Mouse (Mus musculus): ENCODE results near the gene Rb1. TPM values are rescaled to one million over a fixed set of nuclear protein-coding genes. Genes with fewer than 3 reads are reported as not detected.

The Rb1 gene
- polyA plus RNA-seq, 1 experiment from 2014 or later: 25.9 TPM

- Histone ChIP-seq H3K4me1 (peaks cover 10% of the 10 kb centered on the region), H3K36me3 (no peaks in the 10 kb centered on the region), H3K27ac (replicated peaks) (no peak overlapping the region), H3K27me3 (ENCODE audit: low read depth, poor library complexity, severe bottlenecking) (no peaks in the 10 kb centered on the region), H3K9me3 (replicated peaks) (no peaks in the 10 kb centered on the region), H3K4me3 (no peak overlapping the region)
- no peak for DNase-seq (ENCODE audit: low spot score)
- WGBS: 97% methylated on average over 2 of the region's 2 CpGs
These were observed 4.2 kb upstream of the Rb1 start for GRCm38 (mm10) chr14:73329871-73330270.

- no peak for DNase-seq (ENCODE audit: low spot score)
- peak overlapping the region; percentile 91 for H3K4me3 ChIP-seq
- no peaks in the 10 kb centered on the region for H3K27me3 ChIP-seq (ENCODE audit: low read depth, poor library complexity, severe bottlenecking)
- no peaks in the 10 kb centered on the region for H3K9me3 ChIP-seq (replicated peaks)
- 0 out of 2 replicates have a peak, but pooled peaks cover 2% of the 10 kb centered on the region for H3K36me3 ChIP-seq
- peaks cover 28% of the 10 kb centered on the region for H3K4me1 ChIP-seq
- WGBS: 12% methylated on average over 8 of the region's 8 CpGs
- H3K27ac ChIP-seq (replicated peaks): peak overlapping the region; percentile 94
These were observed 889 bp upstream of the Rb1 start for GRCm38 (mm10) chr14:73326511-73326910.

GRCm38 (mm10) chr14:73324634-73325455 is 777 bp downstream of the Rb1 start:
- peaks cover 18% of the 10 kb centered on the region for H3K36me3 ChIP-seq
- under 1% methylated on average over 55 of the region's 55 CpGs for WGBS
- DNase-seq (ENCODE audit: low spot score): peak; percentile 67

GRCm38 (mm10) chr14:73323965-73324364 is 1.7 kb downstream of the Rb1 start:
- Histone ChIP-seq H3K4me3 (peak overlapping the region; percentile 91), H3K27me3 (ENCODE audit: low read depth, poor library complexity, severe bottlenecking) (no peaks in the 10 kb centered on the region), H3K27ac (replicated peaks) (peak overlapping the region; percentile 94), H3K9me3 (replicated peaks) (no peaks in the 10 kb centered on the region), H3K36me3 (peaks cover 22% of the 10 kb centered on the region), H3K4me1 (peaks cover 28% of the 10 kb centered on the region)
- DNase-seq (ENCODE audit: low spot score): no peak
- WGBS: 63% methylated on average over 2 of the region's 2 CpGs

More at GRCm38 (mm10) chr14:73324634-73325455, 777 bp downstream of the Rb1 start:
- Histone ChIP-seq H3K4me3 (peak overlapping the region; percentile 91), H3K9me3 (replicated peaks) (no peaks in the 10 kb centered on the region), H3K27me3 (ENCODE audit: low read depth, poor library complexity, severe bottlenecking) (no peaks in the 10 kb centered on the region), H3K27ac (replicated peaks) (peak overlapping the region; percentile 94), H3K4me1 (peaks cover 28% of the 10 kb centered on the region)

GRCm38 (mm10) chr14:73322142-73322541 is 3.5 kb downstream of the Rb1 start:
- no peak for DNase-seq (ENCODE audit: low spot score)
- Histone ChIP-seq H3K9me3 (replicated peaks) (no peaks in the 10 kb centered on the region), H3K27ac (replicated peaks) (no peak overlapping the region), H3K36me3 (peaks cover 27% of the 10 kb centered on the region), H3K27me3 (ENCODE audit: low read depth, poor library complexity, severe bottlenecking) (no peaks in the 10 kb centered on the region), H3K4me3 (no peak overlapping the region), H3K4me1 (peaks cover 27% of the 10 kb centered on the region)
- WGBS: 90% methylated on average over 3 of the region's 3 CpGs

- no peaks in the 10 kb centered on the region for H3K27me3 ChIP-seq (ENCODE audit: low read depth, poor library complexity, severe bottlenecking)
- no peak for DNase-seq (ENCODE audit: low spot score)
- H3K27ac ChIP-seq (replicated peaks): no peak overlapping the region
- peaks cover 7% of the 10 kb centered on the region; the same call in 1 of the 2 replicates for H3K4me1 ChIP-seq
- H3K9me3 ChIP-seq (replicated peaks): no peaks in the 10 kb centered on the region
- peaks cover 27% of the 10 kb centered on the region for H3K36me3 ChIP-seq
- no peak overlapping the region for H3K4me3 ChIP-seq
These were observed 8.7 kb downstream of the Rb1 start for GRCm38 (mm10) chr14:73316933-73317332.

- H3K27ac ChIP-seq (replicated peaks): no peak overlapping the region
- 91% methylated on average over 4 of the region's 4 CpGs for WGBS
- peaks cover 7% of the 10 kb centered on the region; the same call in 1 of the 2 replicates for H3K4me1 ChIP-seq
- no peaks in the 10 kb centered on the region for H3K9me3 ChIP-seq (replicated peaks)
- DNase-seq (ENCODE audit: low spot score): no peak
- H3K27me3 ChIP-seq (ENCODE audit: low read depth, poor library complexity, severe bottlenecking): no peaks in the 10 kb centered on the region
- H3K4me3 ChIP-seq: no peak overlapping the region
- H3K36me3 ChIP-seq: peaks cover 4% of the 10 kb centered on the region; the same call in 1 of the 2 replicates
These were observed 11.8 kb downstream of the Rb1 start for GRCm38 (mm10) chr14:73313864-73314263.

- WGBS: 85% methylated on average over 5 of the region's 5 CpGs
- Histone ChIP-seq H3K4me3 (no peak overlapping the region), H3K27me3 (ENCODE audit: low read depth, poor library complexity, severe bottlenecking) (no peaks in the 10 kb centered on the region), H3K27ac (replicated peaks) (no peak overlapping the region), H3K4me1 (peaks cover 7% of the 10 kb centered on the region; the same call in 1 of the 2 replicates), H3K36me3 (no peaks in the 10 kb centered on the region), H3K9me3 (replicated peaks) (no peaks in the 10 kb centered on the region)
- DNase-seq (ENCODE audit: low spot score): no peak
These were observed 12.2 kb downstream of the Rb1 start for GRCm38 (mm10) chr14:73313396-73313795.

GRCm38 (mm10) chr14:73312909-73313308 is 12.7 kb downstream of the Rb1 start:
- Histone ChIP-seq H3K27ac (replicated peaks) (no peak overlapping the region), H3K4me3 (no peak overlapping the region), H3K36me3 (no peaks in the 10 kb centered on the region), H3K27me3 (ENCODE audit: low read depth, poor library complexity, severe bottlenecking) (no peaks in the 10 kb centered on the region), H3K4me1 (peaks cover 7% of the 10 kb centered on the region; the same call in 1 of the 2 replicates), H3K9me3 (replicated peaks) (no peaks in the 10 kb centered on the region)
- 91% methylated on average over 5 of the region's 5 CpGs for WGBS
- DNase-seq (ENCODE audit: low spot score): no peak

- Histone ChIP-seq H3K27ac (replicated peaks) (no peak overlapping the region), H3K27me3 (ENCODE audit: low read depth, poor library complexity, severe bottlenecking) (no peaks in the 10 kb centered on the region), H3K36me3 (no peaks in the 10 kb centered on the region), H3K4me3 (no peak overlapping the region), H3K4me1 (no peaks in the 10 kb centered on the region), H3K9me3 (replicated peaks) (no peaks in the 10 kb centered on the region)
- WGBS: 88% methylated on average over 1 of the region's 1 CpGs
- DNase-seq (ENCODE audit: low spot score): no peak
These were observed 18.1 kb downstream of the Rb1 start for GRCm38 (mm10) chr14:73307490-73307889.

GRCm38 (mm10) chr14:73303193-73303592 is 22.4 kb downstream of the Rb1 start:
- no peak overlapping the region for H3K27ac ChIP-seq (replicated peaks)

GRCm38 (mm10) chr14:73301856-73302255 is 23.8 kb downstream of the Rb1 start:
- H3K27me3 ChIP-seq (ENCODE audit: low read depth, poor library complexity, severe bottlenecking): no peaks in the 10 kb centered on the region
- DNase-seq (ENCODE audit: low spot score): no peak
- no peaks in the 10 kb centered on the region for H3K9me3 ChIP-seq (replicated peaks)
- H3K27ac ChIP-seq (replicated peaks): no peak overlapping the region
- WGBS: 73% methylated on average over 4 of the region's 4 CpGs
- no peaks in the 10 kb centered on the region for H3K4me1 ChIP-seq
- no peak overlapping the region for H3K4me3 ChIP-seq
- peaks cover 11% of the 10 kb centered on the region for H3K36me3 ChIP-seq

More at GRCm38 (mm10) chr14:73303193-73303592, 22.4 kb downstream of the Rb1 start:
- H3K36me3 ChIP-seq: no peaks in the 10 kb centered on the region
- peak; percentile 18 for DNase-seq (ENCODE audit: low spot score)
- no peaks in the 10 kb centered on the region for H3K4me1 ChIP-seq
- 50% methylated on average over 3 of the region's 3 CpGs for WGBS
- H3K27me3 ChIP-seq (ENCODE audit: low read depth, poor library complexity, severe bottlenecking): no peaks in the 10 kb centered on the region
- H3K9me3 ChIP-seq (replicated peaks): no peaks in the 10 kb centered on the region
- no peak overlapping the region for H3K4me3 ChIP-seq

GRCm38 (mm10) chr14:73295512-73295911 is 30.1 kb downstream of the Rb1 start:
- H3K4me1 ChIP-seq: no peaks in the 10 kb centered on the region
- 86% methylated on average over 2 of the region's 2 CpGs for WGBS

More at GRCm38 (mm10) chr14:73295512-73295911, 30.1 kb downstream of the Rb1 start:
- H3K27ac ChIP-seq (replicated peaks): no peak overlapping the region
- H3K27me3 ChIP-seq (ENCODE audit: low read depth, poor library complexity, severe bottlenecking): no peaks in the 10 kb centered on the region
- H3K4me3 ChIP-seq: no peak overlapping the region
- no peaks in the 10 kb centered on the region for H3K9me3 ChIP-seq (replicated peaks)
- DNase-seq (ENCODE audit: low spot score): no peak
- peaks cover 30% of the 10 kb centered on the region for H3K36me3 ChIP-seq
